Mouse (Mus musculus): ENCODE data around the gene Prc1.
"Not testable (repeated sequence)": the region's sequence is repeated elsewhere in the genome, so short reads cannot be mapped to it uniquely, and the experiment has no call there.

Prc1 gene

DNA sequence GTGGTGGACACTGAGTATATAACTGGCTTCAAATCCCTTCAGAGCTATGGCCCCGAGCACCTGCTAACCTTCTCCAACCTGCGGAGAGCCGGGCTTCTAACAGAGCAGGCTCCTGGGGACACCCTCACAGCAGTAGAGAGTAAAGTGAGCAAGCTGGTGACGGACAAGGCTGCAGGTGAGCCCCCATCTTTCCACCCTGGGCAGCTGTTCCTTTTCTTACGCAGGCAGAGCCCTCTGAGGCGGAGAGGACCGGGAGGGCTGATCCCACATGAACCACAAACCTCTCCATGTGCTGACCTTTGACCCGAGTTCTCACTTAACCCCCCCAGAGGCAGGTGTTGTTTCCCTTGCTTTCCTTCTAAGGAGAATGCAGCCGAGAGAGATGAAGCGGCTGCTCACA, 6.5 kb upstream of the Prc1 start:
- no peak for DNase-seq

GRCm38 (mm10) chr7:80294764-80295648, 756 bp downstream of the Prc1 start:
- no peak for DNase-seq

DNA sequence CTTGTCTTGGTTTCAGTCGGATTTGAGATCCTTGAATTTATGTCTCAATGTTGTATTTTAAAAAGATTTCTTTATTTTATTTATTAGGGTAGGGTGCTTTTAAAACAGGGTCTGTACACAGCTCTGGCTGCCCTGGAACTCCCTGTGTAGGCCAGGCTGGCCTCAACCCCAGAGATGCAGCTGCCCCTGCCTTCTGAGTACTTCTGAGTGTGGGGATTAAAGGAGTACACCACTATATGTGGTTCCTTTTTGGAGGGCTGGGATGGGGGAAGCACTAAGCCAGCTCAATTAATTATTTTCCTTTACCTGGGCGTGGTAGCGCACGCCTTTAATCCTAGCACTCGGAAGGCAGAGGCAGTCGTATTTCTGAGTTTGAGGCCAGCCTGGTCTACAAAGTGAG, 2.2 kb downstream of the Prc1 start:
- DNase-seq, result no peak

GRCm38 (mm10) chr7:80297041-80297440, 2.8 kb downstream of the Prc1 start:
- DNase-seq, result no peak

DNA sequence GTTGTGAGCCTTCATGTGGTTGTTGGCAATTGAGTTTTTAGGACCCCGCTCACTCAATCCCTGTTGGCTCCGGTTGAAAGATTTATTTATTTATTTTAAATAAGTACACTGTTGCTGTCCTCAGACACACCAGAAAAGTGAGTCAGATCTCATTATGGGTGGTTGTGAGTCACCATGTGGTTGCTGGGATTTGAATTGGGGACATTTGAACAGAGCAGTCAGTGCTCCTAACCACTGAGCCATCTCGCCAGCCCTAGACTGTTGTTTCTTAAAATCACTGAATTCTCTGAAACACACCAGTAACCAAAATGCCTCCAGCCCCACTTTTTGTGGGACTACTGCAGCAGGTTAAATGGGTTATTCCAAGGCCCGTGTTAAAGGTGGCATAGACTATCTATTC, 4.5 kb downstream of the Prc1 start:
- no peak for DNase-seq

DNA sequence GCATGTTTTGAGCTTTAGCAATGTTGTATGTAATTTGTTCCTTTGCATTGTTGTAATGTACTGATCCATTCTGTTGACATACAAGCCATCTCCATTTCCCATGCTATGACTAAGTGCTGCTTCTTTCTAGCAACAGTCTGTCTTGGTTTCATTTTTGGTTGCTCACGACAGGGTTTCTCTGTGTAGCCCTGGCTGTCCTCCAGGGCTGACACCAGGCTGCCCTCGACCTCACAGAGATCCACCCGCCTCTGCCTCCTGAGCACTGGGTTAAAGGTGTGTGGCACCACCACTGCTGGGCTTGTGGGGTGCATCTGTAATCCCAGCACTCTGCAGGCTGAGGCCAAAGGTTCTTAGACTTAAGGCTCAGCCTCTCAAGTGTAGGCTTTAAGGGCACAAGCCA, 5.3 kb downstream of the Prc1 start:
- DNase-seq, result no peak

GRCm38 (mm10) chr7:80301522-80301921, 7.3 kb downstream of the Prc1 start:
- DNase-seq, result no peak

DNA sequence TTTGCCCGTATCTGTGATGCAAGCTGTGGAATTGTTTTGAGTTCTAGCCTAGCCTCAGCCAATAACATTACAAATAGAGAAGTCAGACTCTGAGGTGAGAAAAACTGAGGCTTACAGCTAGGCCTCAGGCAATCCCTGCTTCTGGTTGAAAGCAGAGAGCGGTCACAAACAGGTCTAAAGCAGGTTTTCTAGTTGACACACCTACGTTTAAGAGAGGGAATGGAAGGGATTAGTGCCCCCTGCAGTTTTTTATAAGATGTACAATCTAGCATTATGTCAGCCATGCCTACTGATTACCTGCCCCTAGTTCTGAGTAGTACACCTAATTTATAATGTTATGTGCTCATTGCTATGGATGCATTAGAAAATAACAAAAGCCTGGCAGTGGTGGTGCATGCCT, 13.5 kb downstream of the Prc1 start:
- DNase-seq, result no peak

DNA sequence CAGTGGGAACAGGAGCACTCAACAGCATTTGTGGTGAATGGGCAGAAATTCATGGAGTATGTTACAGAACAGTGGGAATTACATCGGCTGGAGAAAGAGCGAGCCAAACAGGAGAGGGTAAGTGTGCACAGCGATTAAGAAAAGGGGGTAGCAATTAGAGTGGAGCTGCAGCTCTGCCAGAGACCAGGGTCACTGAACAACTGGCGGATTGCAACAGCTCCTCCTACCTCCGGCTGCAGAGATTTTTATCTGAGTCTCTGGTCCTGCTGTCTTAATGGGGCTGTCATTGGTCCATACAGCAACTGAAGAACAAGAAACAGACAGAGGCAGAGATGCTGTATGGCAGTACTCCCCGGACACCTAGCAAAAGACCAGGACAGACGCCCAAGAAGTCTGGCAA, 16.5 kb downstream of the Prc1 start:
- no peak for DNase-seq

GRCm38 (mm10) chr7:80315733-80316132, 21.5 kb downstream of the Prc1 start:
- DNase-seq, result no peak

GRCm38 (mm10) chr7:80317439-80318115, 23.3 kb downstream of the Prc1 start:
- no peak for DNase-seq

GRCm38 (mm10) chr7:80318670-80319069, 24.4 kb downstream of the Prc1 start:
- DNase-seq, result no peak

DNA sequence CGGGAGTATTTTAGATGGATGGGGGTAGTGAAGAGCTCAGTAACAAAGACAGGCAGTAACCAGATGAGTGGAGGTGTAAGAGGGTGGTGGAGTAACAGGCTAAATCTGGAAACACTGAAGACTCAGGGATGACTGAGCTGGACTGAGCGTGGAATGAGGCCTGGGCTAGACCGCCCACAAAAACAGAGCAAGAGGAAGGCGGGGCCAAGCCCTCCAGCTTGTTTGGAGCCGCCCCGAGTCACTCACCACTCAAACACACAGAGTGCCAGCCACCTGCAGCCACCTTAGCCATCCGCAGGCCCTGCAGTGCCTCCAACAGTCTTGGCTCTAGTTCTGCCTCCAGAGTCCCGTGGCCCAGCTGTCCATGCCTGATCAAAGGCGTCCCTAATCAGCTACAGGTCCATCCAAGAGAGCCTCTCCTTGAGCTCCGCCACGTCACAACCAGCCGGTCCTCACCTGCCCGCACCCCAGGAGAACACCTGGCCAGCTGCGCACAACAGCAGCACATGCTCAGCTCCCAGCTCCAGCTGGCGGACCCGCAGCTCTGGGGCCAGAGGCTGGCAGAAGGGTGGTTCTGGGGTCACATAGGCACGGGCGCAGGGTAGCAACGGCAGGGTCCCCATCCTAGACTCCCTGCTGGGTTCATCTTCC, 25.7 kb downstream of the Prc1 start:
- no peak for DNase-seq

GRCm38 (mm10) chr7:80323336-80323735, 29.1 kb downstream of the Prc1 start:
- DNase-seq, result no peak

- DNase-seq, result peak; percentile 97
These were observed 30.0 kb downstream of the Prc1 start, which contains the start of gene Rccd1 for GRCm38 (mm10) chr7:80324043-80324815. Rccd1 (minus strand) TSS chr7:80324454.

DNA sequence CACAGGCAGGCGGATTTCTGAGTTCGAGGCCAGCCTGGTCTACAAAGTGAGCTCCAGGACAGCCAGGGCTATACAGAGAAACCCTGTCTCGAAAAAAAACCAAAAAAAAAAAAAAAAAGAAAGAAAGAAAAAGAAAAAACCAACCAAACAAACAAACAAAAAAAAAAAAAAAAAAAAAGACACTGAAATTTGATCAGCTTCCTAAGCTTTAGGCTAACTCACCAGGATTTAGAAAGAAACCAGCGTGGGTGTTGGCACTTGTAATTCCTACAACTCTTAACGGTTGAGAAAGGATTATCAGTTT, 30.5 kb downstream of the Prc1 start:
- DNase-seq, result not testable (repeated sequence)

DNA sequence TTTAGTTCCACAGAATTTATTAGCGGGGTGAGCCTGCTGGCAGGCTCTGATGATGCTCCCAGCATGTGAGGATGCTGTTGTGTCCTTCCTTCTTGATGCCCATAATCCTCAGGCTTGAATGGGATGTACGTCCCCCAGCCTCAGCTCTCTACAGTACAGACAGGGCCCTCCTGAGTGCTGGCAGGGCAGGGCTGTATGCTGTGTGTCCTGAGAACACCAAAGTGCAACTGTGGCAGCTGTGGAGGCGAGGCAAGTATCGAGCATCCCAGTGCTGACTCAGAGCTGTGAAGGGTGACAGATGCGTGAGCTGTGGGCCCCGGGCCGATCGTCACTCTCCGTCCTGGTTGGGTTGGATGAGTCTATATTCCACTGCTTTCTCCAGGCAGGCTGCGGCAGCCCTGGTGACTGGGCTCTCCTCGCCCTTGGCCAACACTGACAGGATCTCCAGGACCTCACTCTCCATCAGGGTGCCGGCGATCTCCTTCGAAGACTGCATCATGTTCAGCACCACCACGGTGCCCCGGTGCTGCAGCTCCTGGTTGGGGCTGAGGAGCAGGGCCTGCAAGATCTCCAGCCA, 31.1 kb downstream of the Prc1 start:
- DNase-seq, result no peak

- no peak for DNase-seq
These were observed 31.8 kb downstream of the Prc1 start for GRCm38 (mm10) chr7:80326076-80326475.

DNA sequence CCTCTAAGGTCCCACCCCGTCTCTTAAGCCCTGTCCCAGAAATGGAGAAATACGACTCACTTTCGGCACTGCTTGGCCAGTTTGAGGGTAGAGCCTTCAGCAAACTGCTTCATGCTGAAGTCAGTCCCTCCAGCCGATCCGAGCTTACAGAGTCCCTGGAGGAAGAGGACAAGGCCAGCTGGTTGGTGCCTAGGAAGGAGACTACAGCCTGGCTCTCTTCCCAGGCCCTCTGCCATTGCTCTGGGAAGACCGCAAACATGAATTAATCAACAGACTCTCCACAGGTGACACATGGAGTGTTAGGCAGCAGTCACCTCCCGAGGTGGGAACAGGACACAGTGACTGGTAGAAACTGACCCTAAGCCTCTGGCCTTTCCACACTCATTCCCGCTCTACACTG, 36.0 kb downstream of the Prc1 start:
- no peak for DNase-seq

DNA sequence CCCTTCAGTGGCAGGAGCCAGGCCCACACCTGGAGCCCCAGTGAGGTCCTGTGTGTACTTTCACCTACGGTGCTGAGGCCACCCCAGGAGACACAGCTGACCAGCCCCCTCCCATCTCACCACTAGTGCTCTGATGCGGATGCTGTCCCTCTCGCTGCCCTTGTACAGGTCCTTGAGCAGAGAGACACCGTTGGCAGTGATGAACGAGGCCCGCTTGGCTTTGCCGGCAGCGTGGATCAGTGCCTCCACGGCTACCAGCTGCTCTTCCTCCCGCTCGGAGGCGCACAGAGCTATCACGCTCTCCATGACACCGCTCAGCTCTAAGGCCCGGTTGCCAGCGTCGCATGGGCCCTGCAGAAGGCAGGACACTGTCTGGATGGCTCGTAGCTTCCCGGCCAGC, 37.2 kb downstream of the Prc1 start:
- no peak for DNase-seq

- no peak for DNase-seq
These were observed 40.6 kb downstream of the Prc1 start for GRCm38 (mm10) chr7:80334848-80335247.

DNA sequence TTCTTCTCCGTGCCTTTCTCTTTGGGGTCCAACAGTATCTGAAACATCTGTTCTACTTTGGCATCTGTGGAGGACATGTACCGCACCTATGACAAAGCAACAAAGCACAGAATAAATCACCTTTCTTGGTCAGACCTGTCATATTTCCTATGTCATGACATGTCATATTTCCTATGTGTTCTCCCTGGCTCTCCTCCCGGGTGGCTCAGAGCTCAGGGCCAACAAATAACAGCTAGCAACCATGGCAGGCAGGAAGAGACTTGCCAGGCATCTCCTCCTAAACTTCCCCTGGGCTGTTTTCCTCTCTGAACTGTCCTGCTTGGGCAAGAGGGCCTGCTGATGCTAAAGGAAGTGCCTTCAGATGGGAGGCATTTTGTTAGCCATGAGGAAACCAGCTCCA, 42.7 kb downstream of the Prc1 start:
- DNase-seq, result no peak

GRCm38 (mm10) chr7:80339371-80339770, 45.1 kb downstream of the Prc1 start:
- DNase-seq, result no peak
